Mouse (Mus musculus): Measurements from ENCODE around the gene Wdr46. TPM values are rescaled to one million over a fixed set of nuclear protein-coding genes. Genes with fewer than 3 reads are reported as not detected.
A peak's percentile ranks its signal among the peaks of the same experiment; 100 is the strongest.

Wdr46 gene
- total and polyA plus RNA-seq, 3 experiments = 39.8 to 72.4 (median 49.7) TPM

DNA sequence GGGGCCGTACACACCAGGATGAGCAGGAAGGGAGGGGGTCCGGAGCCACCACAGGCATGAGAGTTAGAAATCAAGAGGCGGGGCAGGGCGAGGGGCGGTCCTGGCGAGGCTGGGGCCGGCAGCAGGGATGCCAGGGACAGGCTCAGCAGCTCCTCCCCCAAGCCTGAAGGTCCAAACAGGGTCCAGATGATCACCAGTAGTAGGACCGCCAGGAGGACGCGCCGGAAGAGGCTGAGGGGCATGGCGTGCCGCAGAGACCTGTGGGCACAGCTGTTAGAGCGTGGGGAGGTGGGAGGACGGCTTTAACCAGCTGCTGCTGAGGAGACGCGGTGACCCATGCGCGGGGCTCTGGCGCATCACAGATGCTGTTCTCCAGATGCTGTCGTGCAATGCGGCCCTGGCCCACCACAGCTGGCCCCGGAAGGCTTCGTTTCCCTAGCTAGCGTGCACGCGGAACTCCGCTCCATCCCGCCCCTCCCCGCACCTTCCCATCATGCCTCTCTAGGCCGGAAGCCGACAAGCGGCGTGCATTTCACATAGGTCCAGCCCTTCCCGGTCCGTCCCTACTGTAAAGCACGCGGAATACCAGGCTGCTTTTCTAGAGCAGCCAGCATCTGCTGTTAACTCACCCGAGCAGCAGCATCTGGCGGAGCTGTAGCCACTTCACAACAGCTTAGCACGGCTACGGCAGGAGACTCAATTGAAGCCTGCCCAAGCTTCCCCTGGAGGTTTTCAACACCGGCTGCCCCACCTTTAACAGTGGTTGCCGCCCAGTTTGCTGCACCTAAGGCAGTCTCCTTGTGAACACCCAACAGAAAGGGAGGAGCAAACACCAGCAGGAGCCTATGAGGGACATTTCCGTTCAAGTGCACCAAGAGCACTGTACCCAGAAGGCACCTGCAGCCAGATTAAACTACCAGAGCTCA, 10.8 kb downstream of the Wdr46 start, which contains the start of gene B3galt4:
Gene B3galt4, minus strand, starts transcription at position 468 of the 926 bp plus-strand sequence.
- H3K9me3 ChIP-seq (replicated peaks; ENCODE audit: low read length) = no peaks in the 10 kb centered on the region
- H3K36me3 ChIP-seq (replicated peaks in 1 of 2; ENCODE audit: control insufficient read depth in 1 of 2, insufficient read depth in 1 of 2, low read length in 1 of 2) = peaks cover 64 to 80% of the 10 kb centered on the region in 2 experiments
- H3K4me1 ChIP-seq (ENCODE audit: control insufficient read depth in 1 of 2, insufficient read depth in 2 of 2) = peaks cover 4 to 23% of the 10 kb centered on the region in 2 experiments; a peak in 2 of 4 replicates
- H3K9ac ChIP-seq (ENCODE audit: insufficient read depth, low read depth) = no peak within 1 kb of the TSS
- dilution Hi-C loops (cut with MboI; ENCODE audit: extremely low pct_ligation_motif_present, extremely low pct_unique_long_range_greater_than_20kb, low sequenced_read_pairs) (no loop called here), in situ Hi-C loops (cut with MboI; ENCODE audit: low pct_ligation_motif_present, low pct_unique_long_range_greater_than_20kb, low sequenced_read_pairs) (no loop called here)
- peak; percentile 83 for DNase-seq (ENCODE audit: extremely low read depth)
- H3K27ac ChIP-seq (ENCODE audit: insufficient read depth, low read depth) = peak within 1 kb of the TSS; percentile 83
- peaks cover 23% of the 10 kb centered on the region for H3K79me2 ChIP-seq (replicated peaks; ENCODE audit: control insufficient read depth, extremely low read depth, insufficient read depth, poor library complexity, severe bottlenecking)
- no peaks in the 10 kb centered on the region for H3K27me3 ChIP-seq (replicated peaks)
- H3K4me2 ChIP-seq (ENCODE audit: insufficient read depth, low read depth, poor library complexity, severe bottlenecking) = peak within 1 kb of the TSS; percentile 59
- peak within 1 kb of the TSS; percentile 3 to 53 (median 16) for H3K4me3 ChIP-seq (replicated peaks in 1 of 3; ENCODE audit: low read depth in 2 of 3, low read length in 2 of 3, poor library complexity in 1 of 3)
- TF ChIP-seq JUN (IDR thresholded peaks at IDR 0.05; ENCODE audit: insufficient read depth, low read depth, low read length) (no peak), E2F4 (IDR thresholded peaks at IDR 0.05; ENCODE audit: insufficient replicate concordance, low read depth, low read length) (no peak), USF1 (IDR thresholded peaks at IDR 0.05; ENCODE audit: low read depth, low read length) (no peak), MAX (IDR thresholded peaks at IDR 0.05; ENCODE audit: low read length) (peak; percentile 78; the same call in 1 of the 2 replicates), RCOR1 (conservative IDR thresholded peaks at IDR 0.05; ENCODE audit: low read depth, low read length) (no peak), ZC3H11A (IDR thresholded peaks at IDR 0.05; ENCODE audit: low read depth, low read length) (no peak), IRF4 (IDR thresholded peaks at IDR 0.05; ENCODE audit: low read depth, low read length) (no peak), CTCF (conservative IDR thresholded peaks at IDR 0.05 in 1 of 2, IDR thresholded peaks at IDR 0.05 in 1 of 2; ENCODE audit: low read depth in 2 of 2, low read length in 2 of 2) (no peak), ELF1 (IDR thresholded peaks at IDR 0.05; ENCODE audit: low read depth, low read length) (peak; percentile 78), POLR2AphosphoS2 (IDR thresholded peaks at IDR 0.05; ENCODE audit: low read depth, low read length) (peak; percentile 97), NRF1 (IDR thresholded peaks at IDR 0.05; ENCODE audit: low read depth, low read length) (no peak), POLR2A (IDR thresholded peaks at IDR 0.05; ENCODE audit: low read depth, low read length) (peak; percentile 72), ZKSCAN1 (IDR thresholded peaks at IDR 0.05; ENCODE audit: borderline replicate concordance, low read depth, low read length) (no peak), JUND (conservative IDR thresholded peaks at IDR 0.05; ENCODE audit: low read depth, low read length) (no peak), CHD1 (IDR thresholded peaks at IDR 0.05; ENCODE audit: low read depth, low read length) (no peak), CHD2 (IDR thresholded peaks at IDR 0.05; ENCODE audit: low read length) (0 out of 2 replicates have a peak, but pooled peaks have one; percentile 79), EP300 (IDR thresholded peaks at IDR 0.05; ENCODE audit: low read length) (no peak), ZMIZ1 (IDR thresholded peaks at IDR 0.05; ENCODE audit: low read depth, low read length) (peak; percentile 77), RAD21 (IDR thresholded peaks at IDR 0.05; ENCODE audit: low read depth, low read length) (no peak), MAZ (IDR thresholded peaks at IDR 0.05; ENCODE audit: low read depth, low read length) (0 out of 2 replicates have a peak, but pooled peaks have one; percentile 54), SMC3 (IDR thresholded peaks at IDR 0.05; ENCODE audit: low read depth, low read length) (no peak), PAX5 (IDR thresholded peaks at IDR 0.05; ENCODE audit: low read length) (no peak), ETS1 (conservative IDR thresholded peaks at IDR 0.05; ENCODE audit: low read depth, low read length) (no peak), KAT2A (IDR thresholded peaks at IDR 0.05; ENCODE audit: insufficient replicate concordance, low read length) (0 out of 2 replicates have a peak, but pooled peaks have one; percentile 31), MXI1 (IDR thresholded peaks at IDR 0.05; ENCODE audit: low read depth, low read length) (peak; percentile 64; the same call in 1 of the 2 replicates), NELFE (IDR thresholded peaks at IDR 0.05; ENCODE audit: low read depth, low read length) (0 out of 2 replicates have a peak, but pooled peaks have one; percentile 47), TBP (conservative IDR thresholded peaks at IDR 0.05; ENCODE audit: low read depth, low read length) (no peak), MAFK (IDR thresholded peaks at IDR 0.05; ENCODE audit: insufficient replicate concordance, low read length) (no peak), UBTF (IDR thresholded peaks at IDR 0.05; ENCODE audit: low read depth, low read length) (no peak), TCF12 (IDR thresholded peaks at IDR 0.05; ENCODE audit: low read depth, low read length) (0 out of 2 replicates have a peak, but pooled peaks have one; percentile 20), MYC (IDR thresholded peaks at IDR 0.05; ENCODE audit: low read depth, low read length) (0 out of 2 replicates have a peak, but pooled peaks have one; percentile 27), USF2 (conservative IDR thresholded peaks at IDR 0.05; ENCODE audit: low read depth, low read length) (no peak), BHLHE40 (IDR thresholded peaks at IDR 0.05; ENCODE audit: low read depth, low read length) (0 out of 2 replicates have a peak, but pooled peaks have one; percentile 26), ZNF384 (IDR thresholded peaks at IDR 0.05; ENCODE audit: low read depth, low read length) (no peak), SIN3A (IDR thresholded peaks at IDR 0.05; ENCODE audit: low read length) (peak; percentile 40), GABPA (IDR thresholded peaks at IDR 0.05; ENCODE audit: insufficient replicate concordance, low read depth, low read length) (no peak), MEF2A (IDR thresholded peaks at IDR 0.05; ENCODE audit: borderline replicate concordance, low read depth, low read length) (peak; percentile 48; the same call in 1 of the 2 replicates)
